Mouse (Mus musculus) forebrain, embryonic 14.5 days (tissue): ENCODE measurements around the gene Tsc22d1. TPM values are rescaled to one million over a fixed set of nuclear protein-coding genes. Genes with fewer than 3 reads are reported as not detected.
A peak's percentile ranks its signal among the peaks of the same experiment; 100 is the strongest.

Experiments
- ATAC-seq: fragments of 200-750 bp; cut with Nextera tagmentation; 2 replicates; pipeline ENCODE4 v1.8.0; 2017; ENCODE audit warnings: mild to moderate bottlenecking, moderate library complexity
- DNase-seq: peaks from one replicate; pipeline ENCODE4 v3.0.0-alpha.2; 2015; ENCODE audit warnings: low spot score
- H3K27ac ChIP-seq: fragments of 300-500 bp; sonication (generic); 2 replicates; pipeline ENCODE4 v1.5.1; 2014; ENCODE audit warnings: low read depth, mild to moderate bottlenecking, control low read depth, low read length, moderate library complexity
- H3K27me3 ChIP-seq: fragments of 300-500 bp; sonication (generic); replicated peaks from 2 replicates; pipeline ENCODE4 v1.6.1; 2014; ENCODE audit warnings: low read length, control low read depth, mixed read lengths; ENCODE audit not compliant: control insufficient read depth, insufficient read depth
- H3K36me3 ChIP-seq: fragments of 300-500 bp; sonication (generic); 2 replicates; pipeline ENCODE4 v1.6.1; 2014; ENCODE audit warnings: low read length, control low read depth; ENCODE audit not compliant: control insufficient read depth, insufficient read depth
- H3K4me1 ChIP-seq: fragments of 300-500 bp; sonication (generic); 2 replicates; pipeline ENCODE4 v1.6.1; 2014; ENCODE audit warnings: antibody characterized with exemption, low read length, control low read depth; ENCODE audit not compliant: control insufficient read depth, insufficient read depth
- H3K4me2 ChIP-seq: fragments of 300-500 bp; sonication (generic); 2 replicates; pipeline ENCODE4 v1.6.1; 2014; ENCODE audit warnings: mild to moderate bottlenecking, control low read depth, low read length
- H3K4me3 ChIP-seq: fragments of 300-500 bp; sonication (generic); 2 replicates; pipeline ENCODE4 v1.5.1; 2014; ENCODE audit warnings: low read depth, low read length, control low read depth
- H3K9ac ChIP-seq: fragments of 300-500 bp; sonication (generic); 2 replicates; pipeline ENCODE4 v1.6.1; 2014; ENCODE audit warnings: mild to moderate bottlenecking, low read length, control low read depth, moderate library complexity
- H3K9me3 ChIP-seq: fragments of 300-500 bp; sonication (generic); replicated peaks from 2 replicates; pipeline ENCODE4 v1.6.1; 2016; ENCODE audit warnings: low read length, control low read depth, mixed read lengths; ENCODE audit not compliant: control insufficient read depth
- WGBS: fragments of 180-500 bp; shearing (Covaris S2); extraction: QIAGEN DNeasy Blood & Tissue Kit; methylation state at CpG from one replicate; pipeline ENCODE4 v1.1.7; 2014; 5-methylcytosine and 5-hydroxymethylcytosine counted together
- polyA plus RNA-seq: library from polyadenylated mRNA; unstranded; fragments of >200 nt; fragmentation: Nextera tagmentation; extraction: Ambion mirVana; gene quantifications from 2 replicates; pipeline ENCODE4 v1.2.1, GENCODE M21; 2014

Gene Tsc22d1
- polyA plus RNA-seq, 1 experiment from 2014 or later: 854 TPM

DNA sequence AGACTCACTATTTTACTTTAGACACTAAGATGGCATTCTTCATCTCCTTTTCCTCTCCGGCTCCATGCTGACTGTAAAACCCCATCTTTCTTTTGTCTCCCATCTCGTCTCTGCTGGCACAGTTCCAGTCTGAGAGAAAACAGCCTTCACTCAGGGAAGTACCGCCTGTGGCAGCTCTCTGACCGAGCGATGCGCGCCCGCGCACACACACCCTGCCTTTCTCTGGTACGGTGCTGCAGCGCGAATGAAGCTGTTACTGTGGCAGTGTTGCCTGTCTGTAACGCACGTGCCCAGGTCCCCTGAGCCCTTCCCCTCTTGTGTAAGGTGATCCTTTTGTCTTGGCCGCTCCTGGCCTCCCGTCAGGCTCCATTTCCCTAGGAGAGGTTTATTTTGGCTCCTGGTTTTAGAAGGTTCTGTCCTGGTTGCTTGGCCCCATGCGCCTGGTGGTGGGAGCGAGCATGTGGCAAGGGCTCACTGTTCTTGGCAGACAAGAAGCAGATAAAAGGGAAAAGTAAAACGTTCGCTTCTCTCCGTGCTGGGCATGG lies 11.3 kb downstream of the Tsc22d1 start:
- Histone ChIP-seq H3K4me1 (peaks cover 18% of the 10 kb centered on the region), H3K9me3 (no peaks in the 10 kb centered on the region), H3K4me2 (no peak overlapping the region), H3K4me3 (no peak overlapping the region), H3K36me3 (peaks cover 70% of the 10 kb centered on the region), H3K27ac (no peak overlapping the region; the same call in 1 of the 2 replicates), H3K9ac (no peak overlapping the region), H3K27me3 (no peaks in the 10 kb centered on the region)
- peak; percentile 49 for DNase-seq
- peak; percentile 65; the same call in 1 of the 2 replicates for ATAC-seq
- WGBS: 67% methylated on average over 21 of the region's 21 CpGs

DNA sequence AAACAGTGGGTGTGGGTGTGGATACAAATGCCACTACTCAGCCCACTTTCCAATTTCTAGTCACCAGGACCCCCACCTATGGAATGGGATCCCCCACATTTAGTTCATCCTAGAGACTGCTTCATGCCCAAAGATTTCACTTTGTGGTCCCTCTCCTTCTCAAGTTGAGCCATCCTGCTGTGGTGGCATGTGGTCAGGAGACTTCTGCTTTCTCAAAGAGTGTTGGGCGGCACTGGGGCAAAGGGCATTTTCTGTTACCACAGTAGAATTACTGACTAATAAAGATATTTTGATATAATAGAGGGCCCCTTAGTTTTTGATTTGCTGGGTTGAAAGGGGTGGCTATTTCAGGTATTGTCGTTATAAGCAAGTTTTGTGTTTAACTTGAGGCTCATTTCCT lies 14.1 kb downstream of the Tsc22d1 start:
- ATAC-seq (no peak), DNase-seq (no peak)
- Histone ChIP-seq H3K4me3 (no peak overlapping the region), H3K27me3 (no peaks in the 10 kb centered on the region), H3K9me3 (no peaks in the 10 kb centered on the region), H3K4me2 (no peak overlapping the region), H3K9ac (no peak overlapping the region), H3K4me1 (peaks cover 6% of the 10 kb centered on the region; the same call in 1 of the 2 replicates), H3K27ac (no peak overlapping the region), H3K36me3 (peaks cover 58% of the 10 kb centered on the region)
- WGBS: 87% methylated on average over 2 of the region's 2 CpGs

DNA sequence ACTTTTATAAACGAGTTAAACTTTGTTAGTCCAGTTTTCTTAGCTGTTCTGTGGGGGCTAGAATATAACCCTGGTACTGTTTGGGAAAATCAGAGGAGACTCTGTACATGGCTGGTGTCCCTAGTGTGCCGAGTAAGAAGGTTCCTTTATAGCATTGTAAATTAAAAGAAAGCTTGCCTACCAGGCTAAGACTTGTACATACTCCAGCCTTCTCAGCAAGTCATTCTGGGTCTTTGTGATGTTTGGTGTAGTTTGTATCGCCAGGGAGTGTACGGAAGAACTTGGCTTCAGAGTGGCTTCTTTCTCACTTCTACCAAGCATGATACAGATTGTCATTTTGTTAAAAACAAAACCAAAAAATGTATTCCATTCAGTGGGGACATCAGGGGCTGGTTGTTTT lies 17.2 kb downstream of the Tsc22d1 start:
- Histone ChIP-seq H3K4me3 (no peak overlapping the region), H3K9ac (no peak overlapping the region), H3K36me3 (peaks cover 46% of the 10 kb centered on the region), H3K9me3 (no peaks in the 10 kb centered on the region), H3K4me2 (no peak overlapping the region), H3K4me1 (0 out of 2 replicates have a peak, but pooled peaks cover 3% of the 10 kb centered on the region), H3K27me3 (no peaks in the 10 kb centered on the region), H3K27ac (peak overlapping the region; percentile 48; the same call in 1 of the 2 replicates)
- WGBS: 63% methylated on average over 4 of the region's 4 CpGs
- ATAC-seq (peak; percentile 35; the same call in 1 of the 2 replicates), DNase-seq (peak; percentile 23)

DNA sequence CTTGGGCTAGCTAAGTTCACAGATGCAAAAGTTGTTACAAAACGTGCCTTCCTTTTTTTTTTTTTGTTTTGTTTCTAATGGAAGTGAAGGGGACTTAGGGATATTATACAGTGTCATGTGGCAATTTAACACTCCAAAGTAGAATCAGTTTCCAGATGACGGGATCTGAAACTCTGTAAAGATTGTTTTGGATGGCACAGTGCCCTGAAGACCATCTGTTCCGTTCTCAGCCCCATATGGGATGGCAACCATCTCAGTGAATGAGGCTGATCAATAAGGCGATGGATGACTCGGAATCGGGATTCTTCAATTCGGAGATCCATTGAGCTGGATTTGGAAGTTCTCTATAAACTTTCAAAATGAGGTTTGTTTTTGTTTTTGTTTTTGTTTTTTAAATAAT lies 17.6 kb downstream of the Tsc22d1 start:
- H3K36me3 ChIP-seq: peaks cover 46% of the 10 kb centered on the region
- H3K9me3 ChIP-seq: no peaks in the 10 kb centered on the region
- WGBS: 52% methylated on average over 7 of the region's 7 CpGs
- H3K27ac ChIP-seq: no peak overlapping the region; the same call in 1 of the 2 replicates
- DNase-seq (peak; percentile 86), ATAC-seq (peak; percentile 91)
- H3K4me1 ChIP-seq: 0 out of 2 replicates have a peak, but pooled peaks cover 3% of the 10 kb centered on the region
- no peaks in the 10 kb centered on the region for H3K27me3 ChIP-seq
- H3K4me2 ChIP-seq: no peak overlapping the region
- no peak overlapping the region for H3K9ac ChIP-seq
- H3K4me3 ChIP-seq: no peak overlapping the region

DNA sequence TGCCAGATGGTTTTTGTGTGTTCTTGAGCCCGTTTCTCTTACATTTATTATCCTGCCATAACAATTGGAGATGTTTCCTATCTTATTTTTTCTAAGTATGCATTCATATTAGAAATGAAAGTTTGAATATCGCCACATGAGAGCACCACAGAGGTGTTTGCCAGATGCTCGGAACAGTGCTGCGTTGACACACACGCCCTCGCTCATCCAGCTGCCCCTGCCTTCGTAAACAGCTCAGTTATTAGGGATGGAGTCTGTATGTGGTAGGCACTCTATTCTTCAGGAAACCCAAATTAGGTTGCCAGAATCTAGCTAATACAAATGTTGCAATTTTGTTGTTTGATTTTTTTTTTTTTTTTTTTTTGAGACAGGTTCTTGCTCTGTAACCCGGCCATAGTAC lies 18.1 kb downstream of the Tsc22d1 start:
- WGBS: 79% methylated on average over 8 of the region's 8 CpGs
- H3K9me3 ChIP-seq: no peaks in the 10 kb centered on the region
- ATAC-seq (no peak), DNase-seq (no peak)
- H3K4me2 ChIP-seq: no peak overlapping the region
- no peaks in the 10 kb centered on the region for H3K27me3 ChIP-seq
- no peak overlapping the region for H3K4me3 ChIP-seq
- no peak overlapping the region; the same call in 1 of the 2 replicates for H3K27ac ChIP-seq
- H3K36me3 ChIP-seq: peaks cover 46% of the 10 kb centered on the region
- no peak overlapping the region for H3K9ac ChIP-seq
- H3K4me1 ChIP-seq: 0 out of 2 replicates have a peak, but pooled peaks cover 3% of the 10 kb centered on the region

DNA sequence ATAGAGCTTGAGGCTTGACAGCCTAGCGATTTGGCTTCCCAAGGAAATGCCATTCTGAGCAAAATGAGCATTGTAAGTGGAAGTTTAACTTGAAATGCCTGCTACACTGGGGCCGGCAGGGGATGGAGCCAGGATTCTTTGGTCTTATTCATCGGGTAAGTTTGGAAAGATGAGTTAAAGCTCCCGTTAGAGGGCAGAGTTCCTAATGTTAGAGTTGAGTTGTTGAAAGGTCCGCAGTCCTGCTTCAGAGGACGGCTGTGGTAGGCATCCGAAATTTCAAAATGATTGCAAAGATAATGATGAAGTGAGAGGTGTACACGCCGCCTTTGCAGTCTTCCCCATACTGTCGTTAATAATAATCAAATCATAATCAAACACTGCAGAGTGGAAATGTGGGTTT lies 27.4 kb downstream of the Tsc22d1 start:
- Histone ChIP-seq H3K9me3 (no peaks in the 10 kb centered on the region), H3K9ac (no peak overlapping the region), H3K27ac (no peak overlapping the region), H3K27me3 (no peaks in the 10 kb centered on the region), H3K4me1 (no peaks in the 10 kb centered on the region), H3K4me3 (no peak overlapping the region), H3K36me3 (peaks cover 51% of the 10 kb centered on the region), H3K4me2 (no peak overlapping the region)
- WGBS: 90% methylated on average over 10 of the region's 10 CpGs
- DNase-seq (no peak), ATAC-seq (no peak)

DNA sequence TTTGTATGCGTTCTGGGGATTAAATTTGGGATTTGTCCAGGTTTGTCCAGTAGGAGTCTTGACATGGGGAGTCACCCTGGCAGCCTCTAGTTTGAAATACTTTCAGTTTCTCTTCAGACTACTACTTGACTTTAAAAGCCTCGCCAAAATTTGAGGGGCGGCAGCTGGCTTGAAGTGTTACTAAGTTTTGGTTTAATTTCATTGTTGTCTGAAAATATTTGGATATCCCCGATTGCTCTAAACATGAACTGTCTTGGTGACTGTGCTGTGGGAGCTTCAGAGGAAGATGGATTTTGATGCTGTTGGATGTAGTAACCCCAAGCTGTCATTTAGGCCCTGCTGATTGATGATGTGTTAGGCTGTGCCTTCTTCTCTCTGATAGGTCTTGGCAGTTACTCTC lies 34.2 kb downstream of the Tsc22d1 start:
- Histone ChIP-seq H3K27me3 (no peaks in the 10 kb centered on the region), H3K9me3 (no peaks in the 10 kb centered on the region), H3K4me3 (no peak overlapping the region), H3K4me2 (no peak overlapping the region), H3K4me1 (peaks cover 10% of the 10 kb centered on the region), H3K36me3 (peaks cover 22% of the 10 kb centered on the region), H3K27ac (no peak overlapping the region), H3K9ac (no peak overlapping the region)
- ATAC-seq (no peak), DNase-seq (no peak)
- WGBS: 70% methylated on average over 4 of the region's 4 CpGs

DNA sequence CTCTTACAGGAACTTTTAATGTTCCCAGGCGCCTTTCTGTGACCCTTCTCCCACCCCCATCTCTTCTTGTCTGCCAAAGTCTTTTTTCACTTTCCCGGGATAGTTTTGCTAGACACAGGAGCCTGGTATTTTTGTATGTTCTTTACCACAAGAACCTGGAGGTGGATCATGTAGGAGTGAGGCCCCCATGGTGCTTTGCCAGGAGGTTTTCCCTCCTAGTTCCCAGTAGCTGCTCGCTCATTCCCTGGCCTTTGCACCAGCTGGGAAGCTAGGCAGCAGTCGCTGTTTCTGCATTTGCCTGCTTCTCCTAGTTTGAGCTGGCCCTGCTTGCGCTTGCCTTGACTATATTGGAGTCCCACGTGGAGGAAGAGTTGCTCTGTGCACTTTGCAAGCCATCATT lies 36.2 kb downstream of the Tsc22d1 start:
- H3K4me1 ChIP-seq: peaks cover 10% of the 10 kb centered on the region
- H3K4me2 ChIP-seq: no peak overlapping the region
- 0 out of 2 replicates have a peak, but pooled peaks cover 13% of the 10 kb centered on the region for H3K36me3 ChIP-seq
- WGBS: 85% methylated on average over 6 of the region's 6 CpGs
- ATAC-seq (no peak), DNase-seq (no peak)
- H3K9ac ChIP-seq: no peak overlapping the region
- H3K4me3 ChIP-seq: no peak overlapping the region
- H3K27ac ChIP-seq: no peak overlapping the region
- H3K27me3 ChIP-seq: no peaks in the 10 kb centered on the region
- no peaks in the 10 kb centered on the region for H3K9me3 ChIP-seq

DNA sequence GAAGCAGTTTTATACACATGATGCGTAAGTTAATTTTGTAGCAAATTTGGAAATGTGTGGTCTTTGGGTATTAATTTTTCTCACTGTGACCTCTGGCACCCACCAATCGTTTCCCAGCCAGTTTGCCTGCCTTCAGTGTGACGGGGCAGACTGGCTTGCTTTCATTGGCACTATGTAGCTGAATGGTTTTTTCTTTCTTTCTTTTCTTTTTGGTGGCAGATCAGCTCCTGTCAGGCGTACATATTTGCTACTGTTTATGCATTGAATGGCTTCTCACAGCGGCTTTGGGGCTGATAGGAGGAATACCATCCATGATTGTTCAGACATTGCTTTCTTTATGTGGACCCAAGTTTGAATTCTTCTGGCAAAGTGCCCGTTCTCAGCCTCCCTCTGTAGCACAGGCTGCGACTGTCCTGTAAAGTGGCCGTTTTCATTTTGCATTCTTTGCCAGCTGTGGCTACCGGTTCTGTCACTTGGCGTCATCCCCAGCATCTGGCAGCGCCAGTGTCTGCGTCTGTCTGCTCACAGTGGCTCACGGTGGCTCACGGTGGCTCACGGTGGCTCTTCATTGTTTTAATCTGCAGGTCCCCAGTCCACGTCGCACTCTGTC lies 38.1 kb downstream of the Tsc22d1 start:
- H3K36me3 ChIP-seq: 0 out of 2 replicates have a peak, but pooled peaks cover 13% of the 10 kb centered on the region
- no peaks in the 10 kb centered on the region for H3K9me3 ChIP-seq
- peaks cover 10% of the 10 kb centered on the region for H3K4me1 ChIP-seq
- ATAC-seq: peak; percentile 55; the same call in 1 of the 2 replicates
- peak overlapping the region; percentile 58 for H3K27ac ChIP-seq
- no peak overlapping the region for H3K9ac ChIP-seq
- H3K4me3 ChIP-seq: no peak overlapping the region
- 49% methylated on average over 17 of the region's 17 CpGs for WGBS
- peak; percentile 67 for DNase-seq
- no peak overlapping the region for H3K4me2 ChIP-seq
- no peaks in the 10 kb centered on the region for H3K27me3 ChIP-seq
